Mouse (Mus musculus): ENCODE measurements at regions not wholly inside any gene's neighbourhood (a gene's known extent, or its start where the extent isn't known, plus 50 kb on each side); places are given as distances from the start of the nearest gene placed in this dataset.

- DNase-seq (ENCODE audit: low spot score) = no peak
These were observed 366.6 kb upstream of the Kif18a start for GRCm38 (mm10) chr2:108913967-108914366.

GRCm38 (mm10) chr2:108919500-108920045 is 361.0 kb upstream of the Kif18a start:
- DNase-seq (ENCODE audit: low spot score) = no peak

GRCm38 (mm10) chr2:108920111-108920510 is 360.4 kb upstream of the Kif18a start:
- no peak for DNase-seq (ENCODE audit: low spot score)

GRCm38 (mm10) chr2:108935981-108936762 is 344.4 kb upstream of the Kif18a start:
- DNase-seq (ENCODE audit: low spot score) = no peak

- no peak for DNase-seq (ENCODE audit: low spot score)
These were observed 299.6 kb upstream of the Kif18a start for GRCm38 (mm10) chr2:108980921-108981320.

GRCm38 (mm10) chr2:109016223-109016622 is 264.3 kb upstream of the Kif18a start:
- no peak for DNase-seq (ENCODE audit: low spot score)

- no peak for DNase-seq (ENCODE audit: low spot score)
These were observed 263.4 kb upstream of the Kif18a start for GRCm38 (mm10) chr2:109017018-109017707.

GRCm38 (mm10) chr2:109038131-109038695 is 242.3 kb upstream of the Kif18a start:
- DNase-seq (ENCODE audit: low spot score) = no peak
